Mouse (Mus musculus): Measurements from ENCODE around the gene Wsb2. TPM values are rescaled to one million over a fixed set of nuclear protein-coding genes. Genes with fewer than 3 reads are reported as not detected.
"Not testable (repeated sequence)": the region's sequence is repeated elsewhere in the genome, so short reads cannot be mapped to it uniquely, and the experiment has no call there.

The Wsb2 gene
- total RNA-seq, 2 experiments from 2014 or later, result 387 to 415 TPM

GRCm38 (mm10) chr5:117374372-117375049, 17.4 kb downstream of the Wsb2 start:
- intact Hi-C loops (cut with DNase I), result no loop called here
- DNase-seq (ENCODE audit: low spot score in 2 of 2), result peak in 1 of 2 experiments; percentile 58

- intact Hi-C loops (cut with DNase I), result no loop called here
- peak; percentile 50 to 84 for DNase-seq (ENCODE audit: low spot score in 2 of 2)
Measured at GRCm38 (mm10) chr5:117376331-117376761, 19.2 kb downstream of the Wsb2 start.

- intact Hi-C loops (cut with DNase I); DNase-seq (ENCODE audit: low spot score in 2 of 2): not testable (repeated sequence)
Measured at GRCm38 (mm10) chr5:117377731-117378130, 20.6 kb downstream of the Wsb2 start.

- no peak for DNase-seq (ENCODE audit: low spot score in 2 of 2)
- intact Hi-C loops (cut with DNase I), result loop anchor here (10.0 kb wide), 1 partner anchor 115 kb away; no protein-coding TSS in a partner anchor
Measured at GRCm38 (mm10) chr5:117380199-117380598, 23.1 kb downstream of the Wsb2 start.

GRCm38 (mm10) chr5:117381785-117382184, 24.7 kb downstream of the Wsb2 start:
- no peak for DNase-seq (ENCODE audit: low spot score in 2 of 2)
- intact Hi-C loops (cut with DNase I), result loop anchor here (10.0 kb wide), 1 partner anchor 113 kb away; no protein-coding TSS in a partner anchor

- no peak for DNase-seq (ENCODE audit: low spot score in 2 of 2)
- intact Hi-C loops (cut with DNase I), result loop anchor here (10.0 kb wide), 1 partner anchor 112 kb away; no protein-coding TSS in a partner anchor
Measured at GRCm38 (mm10) chr5:117383198-117383597, 26.1 kb downstream of the Wsb2 start.

GRCm38 (mm10) chr5:117388296-117388751, 31.2 kb downstream of the Wsb2 start:
- intact Hi-C loops (cut with DNase I), result loop anchor here (10.0 kb wide), 1 partner anchor 106 kb away; no protein-coding TSS in a partner anchor
- peak in 1 of 2 experiments; percentile 30 for DNase-seq (ENCODE audit: low spot score in 2 of 2)

GRCm38 (mm10) chr5:117388877-117389276, 31.8 kb downstream of the Wsb2 start, which contains the start of gene Rfc5:
Rfc5 (minus strand) TSS chr5:117389047.
- intact Hi-C loops (cut with DNase I), result loop anchor here (10.0 kb wide), 1 partner anchor 106 kb away; no protein-coding TSS in a partner anchor
- DNase-seq (ENCODE audit: low spot score in 2 of 2), result peak; percentile 95 to 96

GRCm38 (mm10) chr5:117390895-117391294, 33.8 kb downstream of the Wsb2 start:
- intact Hi-C loops (cut with DNase I), result no loop called here
- no peak for DNase-seq (ENCODE audit: low spot score in 2 of 2)

- intact Hi-C loops (cut with DNase I), result no loop called here
Measured at GRCm38 (mm10) chr5:117395834-117396233, 38.7 kb downstream of the Wsb2 start.

GRCm38 (mm10) chr5:117396596-117397014, 39.5 kb downstream of the Wsb2 start:
- intact Hi-C loops (cut with DNase I), result no loop called here
- no peak for DNase-seq (ENCODE audit: low spot score in 2 of 2)

More at GRCm38 (mm10) chr5:117395834-117396233, 38.7 kb downstream of the Wsb2 start:
- DNase-seq (ENCODE audit: low spot score in 2 of 2), result no peak

- intact Hi-C loops (cut with DNase I), result no loop called here
- DNase-seq (ENCODE audit: low spot score in 2 of 2), result no peak
Measured at GRCm38 (mm10) chr5:117397371-117397770, 40.3 kb downstream of the Wsb2 start.

GRCm38 (mm10) chr5:117398007-117398550, 41.0 kb downstream of the Wsb2 start:
- intact Hi-C loops (cut with DNase I), result no loop called here
- DNase-seq (ENCODE audit: low spot score in 2 of 2), result no peak

GRCm38 (mm10) chr5:117399281-117399680, 42.2 kb downstream of the Wsb2 start:
- DNase-seq (ENCODE audit: low spot score in 2 of 2), result no peak
- intact Hi-C loops (cut with DNase I), result no loop called here

GRCm38 (mm10) chr5:117403609-117404008, 46.5 kb downstream of the Wsb2 start:
- no peak for DNase-seq (ENCODE audit: low spot score in 2 of 2)
- intact Hi-C loops (cut with DNase I), result no loop called here

- DNase-seq (ENCODE audit: low spot score in 2 of 2); intact Hi-C loops (cut with DNase I): not testable (repeated sequence)
Measured at GRCm38 (mm10) chr5:117404671-117405070, 47.6 kb downstream of the Wsb2 start.

GRCm38 (mm10) chr5:117408216-117408615, 51.1 kb downstream of the Wsb2 start:
- intact Hi-C loops (cut with DNase I), result no loop called here
- peak in 1 of 2 experiments; percentile 25 for DNase-seq (ENCODE audit: low spot score in 2 of 2)

GRCm38 (mm10) chr5:117409369-117409768, 52.3 kb downstream of the Wsb2 start:
- DNase-seq (ENCODE audit: low spot score in 2 of 2), result no peak
- intact Hi-C loops (cut with DNase I), result no loop called here

GRCm38 (mm10) chr5:117413507-117414501, 56.7 kb downstream of the Wsb2 start, which contains the start of gene Ksr2:
Ksr2 (plus strand) TSS chr5:117414000.
- intact Hi-C loops (cut with DNase I), result loop anchor here (2.0 kb wide), 1 partner anchor 81 kb away; no protein-coding TSS in a partner anchor
- DNase-seq (ENCODE audit: low spot score in 2 of 2), result peak; percentile 74 to 87
